Mouse (Mus musculus) retina, embryonic 14.5 days (tissue): ENCODE measurements around the gene Mid1.

Source experiments
- DNase-seq: peaks from one replicate; pipeline ENCODE4 v3.0.0-alpha.2; 2015; ENCODE audit warnings: low spot score

The Mid1 gene

GRCm38 (mm10) chrX:169883536-169884272, 198.7 kb downstream of the Mid1 start:
- peak; percentile 64 for DNase-seq

DNA sequence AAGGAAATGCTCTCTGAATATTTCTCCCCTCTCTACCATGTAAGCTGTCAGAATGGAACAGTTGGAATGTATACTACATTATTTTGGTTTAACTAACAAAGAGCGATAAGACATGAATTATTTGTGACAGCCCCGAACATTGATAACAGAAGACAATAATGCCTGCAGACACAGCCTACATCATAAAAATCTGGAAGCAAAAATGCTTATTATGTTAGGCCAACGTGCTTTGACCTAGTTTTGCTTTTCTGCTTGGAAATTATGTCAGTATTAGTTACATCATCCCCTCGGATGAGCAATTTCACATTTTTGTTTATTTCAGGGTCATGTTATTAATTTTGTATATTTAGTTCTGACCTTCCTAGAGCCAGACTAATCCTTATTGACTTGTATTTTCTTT, 205.5 kb downstream of the Mid1 start:
- peak; percentile 76 for DNase-seq

- DNase-seq: no peak
Observed at GRCm38 (mm10) chrX:169892100-169892499, 207.1 kb downstream of the Mid1 start.

DNA sequence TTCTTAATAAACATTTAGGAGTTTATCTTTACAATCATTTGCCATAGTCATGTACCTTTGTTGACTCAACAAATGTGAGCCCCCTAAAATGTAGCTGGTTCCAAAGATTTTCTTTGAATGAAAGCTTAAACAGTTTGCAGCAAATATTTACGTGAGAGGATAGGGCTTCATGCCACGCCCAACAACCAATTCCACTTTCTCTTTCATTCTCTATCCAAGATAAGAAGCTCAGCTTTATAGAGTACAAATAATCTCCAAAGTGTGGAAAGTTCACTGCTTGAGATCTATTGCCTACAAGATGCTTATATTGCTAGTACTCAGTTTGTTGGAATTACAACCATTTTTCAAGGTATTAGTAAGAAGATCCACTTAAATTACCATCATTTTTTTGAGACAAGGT, 207.6 kb downstream of the Mid1 start:
- DNase-seq: no peak

DNA sequence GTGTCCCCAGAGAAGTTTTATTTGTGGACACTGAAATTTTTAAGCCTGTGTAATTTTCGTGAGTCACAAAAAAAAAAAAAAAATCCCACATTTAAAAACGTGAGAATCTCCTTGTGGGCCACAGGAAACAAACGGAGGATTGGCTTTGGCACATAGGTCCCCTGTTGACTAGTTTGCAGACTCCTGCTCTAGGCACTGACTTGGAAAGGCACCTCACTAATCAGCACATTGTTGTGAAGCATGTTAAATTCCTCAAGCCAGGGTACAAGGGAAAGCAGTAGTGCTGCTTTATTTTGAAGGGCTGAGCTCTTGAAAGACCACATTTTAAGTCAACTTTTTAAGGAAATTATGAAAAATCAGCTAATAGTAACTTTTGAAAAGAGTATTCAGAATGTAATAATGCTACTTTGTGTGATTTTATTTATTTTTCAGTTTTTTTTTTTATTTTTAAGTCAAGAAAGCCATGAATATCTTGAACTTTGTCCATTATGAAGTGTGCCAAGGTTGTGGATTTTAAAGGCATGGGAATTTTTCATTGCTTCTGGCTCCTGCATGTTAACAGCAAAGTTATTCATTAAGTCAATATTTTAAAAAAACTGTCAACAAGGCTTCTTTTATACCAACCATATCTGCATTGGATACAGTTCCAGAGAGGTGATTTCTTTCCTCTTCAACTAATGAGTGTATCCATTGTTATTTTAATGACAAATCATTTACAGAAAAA, 214.4 kb downstream of the Mid1 start:
- DNase-seq: no peak

DNA sequence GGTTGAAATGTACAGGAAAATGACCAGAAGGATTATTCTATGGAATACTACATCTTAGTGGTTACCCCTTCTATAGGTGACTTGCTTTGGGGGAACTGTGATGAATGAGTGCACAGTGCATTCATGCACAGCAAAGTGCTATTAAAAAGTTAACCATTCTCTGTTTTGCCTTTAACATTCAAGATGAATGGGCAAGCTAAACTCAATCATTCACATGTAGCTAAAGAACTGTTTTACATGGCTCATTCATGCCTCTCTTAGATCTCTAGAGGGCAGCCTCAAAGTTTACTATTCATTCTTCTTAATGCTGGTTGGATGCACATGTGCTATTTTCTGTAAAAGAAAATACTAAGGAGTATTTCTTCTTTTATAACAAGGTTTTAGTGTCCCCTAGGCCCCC, 217.9 kb downstream of the Mid1 start:
- no peak for DNase-seq

- DNase-seq: no peak
Observed at GRCm38 (mm10) chrX:169903656-169904055, 218.7 kb downstream of the Mid1 start.

DNA sequence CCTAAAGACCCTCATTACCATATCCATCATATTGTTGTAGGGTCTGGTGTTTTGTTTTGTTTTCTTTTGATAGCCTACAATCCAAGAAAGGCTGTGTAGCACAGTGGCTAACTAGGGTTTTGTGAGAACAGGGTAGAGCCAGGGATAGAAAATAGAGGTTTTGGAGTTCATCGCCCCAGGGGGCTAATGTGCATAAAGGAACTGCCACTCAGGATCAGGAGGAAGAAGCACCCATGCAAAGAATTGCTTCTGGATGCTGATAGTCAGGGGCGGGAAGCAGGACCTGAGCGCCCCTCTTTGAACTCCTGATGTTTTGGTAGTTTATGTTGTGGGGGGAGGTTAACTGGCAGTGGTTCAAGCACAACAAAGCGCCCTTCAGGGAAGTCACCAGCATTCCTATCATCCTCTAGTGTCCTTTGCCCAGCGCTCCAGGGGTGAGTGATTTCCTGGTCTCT, 221.1 kb downstream of the Mid1 start:
- DNase-seq: peak; percentile 85

DNA sequence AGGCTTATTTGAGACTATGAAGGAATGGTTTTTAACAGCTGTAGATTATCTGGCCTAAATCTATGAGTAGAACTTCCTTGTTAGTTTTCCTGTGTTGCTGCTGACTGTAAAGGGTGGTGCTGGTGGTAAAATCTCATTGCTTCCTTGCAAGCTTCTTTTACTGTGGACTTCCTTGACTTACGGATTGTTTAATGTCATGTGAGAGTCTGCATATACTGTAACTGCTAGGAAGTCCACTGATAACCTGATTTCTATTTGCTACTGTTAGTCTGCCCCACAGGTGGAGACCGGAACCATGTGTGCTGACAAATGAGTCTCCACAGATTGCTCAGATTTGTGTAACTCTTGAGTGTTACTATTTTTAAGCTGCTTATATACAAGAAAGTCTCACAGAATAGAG, 224.9 kb downstream of the Mid1 start:
- DNase-seq: no peak

- DNase-seq: no peak
Observed at GRCm38 (mm10) chrX:169915738-169916137, 230.7 kb downstream of the Mid1 start.

- no peak for DNase-seq
Observed at GRCm38 (mm10) chrX:169922541-169922940, 237.5 kb downstream of the Mid1 start.

- no peak for DNase-seq
Observed at GRCm38 (mm10) chrX:169923417-169923816, 238.4 kb downstream of the Mid1 start.

DNA sequence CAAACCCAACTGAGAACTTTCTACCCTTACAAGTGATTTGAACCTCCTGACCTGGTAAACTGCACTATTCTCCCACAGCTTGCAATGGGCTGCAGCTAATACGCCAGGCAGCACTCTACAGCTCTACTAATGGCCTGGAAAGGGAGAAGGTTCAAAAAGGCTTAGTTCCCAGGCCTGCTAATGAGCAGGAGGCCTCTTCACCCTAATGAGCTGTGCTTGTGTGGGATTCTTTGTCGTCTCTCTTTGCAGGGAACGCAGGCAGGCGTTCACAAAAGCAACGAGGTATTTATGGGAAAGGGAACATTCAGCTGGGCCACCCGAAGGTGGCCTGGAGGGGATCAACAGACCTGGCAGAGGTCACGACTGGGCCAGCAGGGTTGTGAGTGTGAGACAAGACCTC, 240.6 kb downstream of the Mid1 start:
- DNase-seq: peak; percentile 81

GRCm38 (mm10) chrX:169927110-169927817, 242.3 kb downstream of the Mid1 start:
- peak; percentile 46 for DNase-seq

- no peak for DNase-seq
Observed at GRCm38 (mm10) chrX:169930868-169931267, 245.9 kb downstream of the Mid1 start.

- no peak for DNase-seq
Observed at GRCm38 (mm10) chrX:169933228-169933627, 248.2 kb downstream of the Mid1 start.

GRCm38 (mm10) chrX:169937119-169937719, 252.2 kb downstream of the Mid1 start:
- no peak for DNase-seq

DNA sequence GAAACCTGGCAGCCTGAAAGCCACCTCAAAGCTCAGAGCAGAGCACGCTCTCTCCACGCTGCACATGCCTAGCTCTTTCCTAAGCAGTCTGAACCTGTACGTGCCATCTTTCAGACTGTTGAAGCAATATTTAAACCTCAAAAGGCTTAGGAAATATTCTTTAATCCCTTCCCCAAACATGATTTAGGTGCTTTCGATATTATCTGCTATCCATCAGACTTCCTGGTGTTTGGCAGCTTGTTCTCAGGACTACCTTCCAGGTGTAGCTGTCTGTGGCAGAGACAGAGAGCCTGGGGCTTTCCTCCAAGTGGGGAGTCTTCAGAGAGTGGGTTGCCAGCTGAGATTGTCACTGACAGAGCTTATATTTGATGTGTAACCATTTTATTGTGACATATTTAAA, 255.5 kb downstream of the Mid1 start:
- no peak for DNase-seq

- no peak for DNase-seq
Observed at GRCm38 (mm10) chrX:169950596-169950995, 265.6 kb downstream of the Mid1 start.

- DNase-seq: no peak
Observed at GRCm38 (mm10) chrX:169969337-169969736, 284.3 kb downstream of the Mid1 start.

- peak; percentile 37 for DNase-seq
Observed at GRCm38 (mm10) chrX:169969765-169970164, 284.8 kb downstream of the Mid1 start.

GRCm38 (mm10) chrX:169970546-169970945, 285.5 kb downstream of the Mid1 start:
- peak; percentile 43 for DNase-seq
